Mouse (Mus musculus) stomach, embryonic 14.5 days (tissue): ENCODE measurements around the gene Mllt10. TPM values are rescaled to one million over a fixed set of nuclear protein-coding genes. Genes with fewer than 3 reads are reported as not detected.

Experiments used
- ATAC-seq: fragments of 200-750 bp; cut with Nextera tagmentation; 2 replicates; pipeline ENCODE4 v1.8.0; 2017; ENCODE audit warnings: low read depth, moderate TSS enrichment; ENCODE audit not compliant: insufficient number of reproducible peaks, insufficient read depth, low FRiP score
- H3K27ac ChIP-seq: fragments of 300-500 bp; sonication (generic); 2 replicates; pipeline ENCODE4 v1.5.1; 2014; ENCODE audit warnings: mild to moderate bottlenecking, low read length, moderate library complexity, mixed read lengths
- H3K27me3 ChIP-seq: fragments of 300-500 bp; sonication (generic); 2 replicates; pipeline ENCODE4 v1.6.1; 2014; ENCODE audit warnings: low read length, control low read depth, mixed read lengths; ENCODE audit not compliant: control insufficient read depth, insufficient read depth
- H3K36me3 ChIP-seq: fragments of 300-500 bp; sonication (generic); 2 replicates; pipeline ENCODE4 v1.6.1; 2014; ENCODE audit warnings: mild to moderate bottlenecking, control low read depth, low read length, moderate library complexity, mixed read lengths; ENCODE audit not compliant: control insufficient read depth, insufficient read depth
- H3K4me1 ChIP-seq: fragments of 300-500 bp; sonication (generic); 2 replicates; pipeline ENCODE4 v1.6.1; 2014; ENCODE audit warnings: low read length, control low read depth, mixed read lengths; ENCODE audit not compliant: control insufficient read depth, insufficient read depth
- H3K4me2 ChIP-seq: fragments of 300-500 bp; sonication (generic); replicated peaks from 2 replicates; pipeline ENCODE4 v1.6.1; 2014; ENCODE audit warnings: low read depth, low read length, control low read depth
- H3K4me3 ChIP-seq: fragments of 300-500 bp; sonication (generic); 2 replicates; pipeline ENCODE4 v1.5.1; 2014; ENCODE audit warnings: low read depth, low read length, control low read depth
- H3K9ac ChIP-seq: fragments of 300-500 bp; sonication (generic); replicated peaks from 2 replicates; pipeline ENCODE4 v1.6.1; 2014; ENCODE audit warnings: low read depth, mild to moderate bottlenecking, control low read depth, low read length, moderate library complexity, mixed read lengths
- H3K9me3 ChIP-seq: fragments of 300-500 bp; sonication (generic); 2 replicates; pipeline ENCODE4 v1.6.1; 2016; ENCODE audit warnings: low read depth, low read length, control low read depth; ENCODE audit not compliant: control insufficient read depth
- WGBS: fragments of 180-500 bp; shearing (Covaris S2); extraction: QIAGEN DNeasy Blood & Tissue Kit; methylation state at CpG from one replicate; pipeline ENCODE4 v1.1.7; 2014; 5-methylcytosine and 5-hydroxymethylcytosine counted together
- polyA plus RNA-seq: library from polyadenylated mRNA; unstranded; fragments of >200 nt; fragmentation: Nextera tagmentation; extraction: Ambion mirVana; gene quantifications from 2 replicates; pipeline ENCODE4 v1.2.1, GENCODE M21; 2014

Mllt10 gene
- polyA plus RNA-seq, 1 experiment from 2014 or later: 56.9 TPM

- H3K4me1 ChIP-seq: no peaks in the 10 kb centered on the region
- no peak overlapping the region for H3K4me2 ChIP-seq
- 88% methylated on average over 4 of the region's 4 CpGs for WGBS
- H3K36me3 ChIP-seq: peaks cover 71% of the 10 kb centered on the region
- no peaks in the 10 kb centered on the region for H3K27me3 ChIP-seq
- H3K9ac ChIP-seq: no peak overlapping the region
- H3K4me3 ChIP-seq: no peak overlapping the region
- no peak for ATAC-seq
- H3K27ac ChIP-seq: no peak overlapping the region
- no peaks in the 10 kb centered on the region for H3K9me3 ChIP-seq
Measured at GRCm38 (mm10) chr2:18209948-18210347, 154.9 kb downstream of the Mllt10 start.

GRCm38 (mm10) chr2:18214031-18214430 lies 159.0 kb downstream of the Mllt10 start:
- H3K27ac ChIP-seq: no peak overlapping the region
- no peaks in the 10 kb centered on the region for H3K9me3 ChIP-seq
- H3K4me3 ChIP-seq: no peak overlapping the region
- no peaks in the 10 kb centered on the region for H3K4me1 ChIP-seq
- ATAC-seq: no peak
- 87% methylated on average over 2 of the region's 2 CpGs for WGBS
- no peaks in the 10 kb centered on the region for H3K27me3 ChIP-seq
- no peak overlapping the region for H3K4me2 ChIP-seq
- no peak overlapping the region for H3K9ac ChIP-seq
- peaks cover 66% of the 10 kb centered on the region for H3K36me3 ChIP-seq

- H3K27me3 ChIP-seq: no peaks in the 10 kb centered on the region
- H3K9ac ChIP-seq: no peak overlapping the region
- peaks cover 51% of the 10 kb centered on the region for H3K36me3 ChIP-seq
- H3K4me2 ChIP-seq: no peak overlapping the region
- H3K27ac ChIP-seq: no peak overlapping the region
- ATAC-seq: no peak
- H3K4me1 ChIP-seq: no peaks in the 10 kb centered on the region
- H3K4me3 ChIP-seq: no peak overlapping the region
- no peaks in the 10 kb centered on the region for H3K9me3 ChIP-seq
- WGBS: 64% methylated on average over 3 of the region's 3 CpGs
Measured at GRCm38 (mm10) chr2:18217867-18218266, 162.8 kb downstream of the Mllt10 start.

- Histone ChIP-seq H3K4me3 (no peak overlapping the region), H3K36me3 (peaks cover 45% of the 10 kb centered on the region), H3K4me1 (no peaks in the 10 kb centered on the region), H3K4me2 (no peak overlapping the region), H3K9me3 (no peaks in the 10 kb centered on the region), H3K9ac (no peak overlapping the region), H3K27ac (no peak overlapping the region), H3K27me3 (no peaks in the 10 kb centered on the region)
- ATAC-seq: no peak
- 78% methylated on average over 5 of the region's 5 CpGs for WGBS
Measured at GRCm38 (mm10) chr2:18218500-18218899, 163.5 kb downstream of the Mllt10 start.

- H3K27me3 ChIP-seq: no peaks in the 10 kb centered on the region
- no peak overlapping the region for H3K4me3 ChIP-seq
- no peak for ATAC-seq
- no peak overlapping the region for H3K27ac ChIP-seq
- no peaks in the 10 kb centered on the region for H3K9me3 ChIP-seq
- H3K4me1 ChIP-seq: no peaks in the 10 kb centered on the region
- H3K4me2 ChIP-seq: no peak overlapping the region
- no peak overlapping the region for H3K9ac ChIP-seq
- 76% methylated on average over 8 of the region's 8 CpGs for whole genome bisulfite sequencing
- peaks cover 40% of the 10 kb centered on the region for H3K36me3 ChIP-seq
Measured at GRCm38 (mm10) chr2:18219136-18219535, 164.1 kb downstream of the Mllt10 start.

GRCm38 (mm10) chr2:18219569-18219968 lies 164.5 kb downstream of the Mllt10 start:
- Histone ChIP-seq H3K4me3 (no peak overlapping the region), H3K27ac (no peak overlapping the region), H3K4me2 (no peak overlapping the region), H3K27me3 (no peaks in the 10 kb centered on the region), H3K9me3 (no peaks in the 10 kb centered on the region), H3K9ac (no peak overlapping the region), H3K36me3 (peaks cover 36% of the 10 kb centered on the region), H3K4me1 (no peaks in the 10 kb centered on the region)
- no peak for ATAC-seq
- WGBS: 83% methylated on average over 13 of the region's 13 CpGs

- WGBS: 46% methylated on average over 8 of the region's 8 CpGs
- no peak overlapping the region for H3K4me2 ChIP-seq
- H3K9ac ChIP-seq: no peak overlapping the region
- ATAC-seq: no peak
- H3K27me3 ChIP-seq: no peaks in the 10 kb centered on the region
- H3K9me3 ChIP-seq: no peaks in the 10 kb centered on the region
- H3K4me1 ChIP-seq: 0 out of 2 replicates have a peak, but pooled peaks cover 2% of the 10 kb centered on the region
- H3K27ac ChIP-seq: no peak overlapping the region
- no peak overlapping the region for H3K4me3 ChIP-seq
- peaks cover 3% of the 10 kb centered on the region; the same call in 1 of the 2 replicates for H3K36me3 ChIP-seq
Measured at GRCm38 (mm10) chr2:18228486-18229062, 173.5 kb downstream of the Mllt10 start.

GRCm38 (mm10) chr2:18229279-18229678 lies 174.2 kb downstream of the Mllt10 start:
- H3K27ac ChIP-seq: no peak overlapping the region
- ATAC-seq: no peak
- no peak overlapping the region for H3K4me3 ChIP-seq
- no peaks in the 10 kb centered on the region for H3K27me3 ChIP-seq
- H3K4me2 ChIP-seq: no peak overlapping the region
- no peak overlapping the region for H3K9ac ChIP-seq
- H3K36me3 ChIP-seq: peaks cover 3% of the 10 kb centered on the region; the same call in 1 of the 2 replicates
- H3K9me3 ChIP-seq: no peaks in the 10 kb centered on the region
- 0 out of 2 replicates have a peak, but pooled peaks cover 2% of the 10 kb centered on the region for H3K4me1 ChIP-seq
- 17% methylated on average over 2 of the region's 2 CpGs for WGBS

- no peak overlapping the region for H3K4me2 ChIP-seq
- 37% methylated on average over 4 of the region's 4 CpGs for WGBS
- no peaks in the 10 kb centered on the region for H3K9me3 ChIP-seq
- H3K27me3 ChIP-seq: no peaks in the 10 kb centered on the region
- no peak overlapping the region for H3K4me3 ChIP-seq
- H3K9ac ChIP-seq: no peak overlapping the region
- no peak overlapping the region for H3K27ac ChIP-seq
- peaks cover 3% of the 10 kb centered on the region; the same call in 1 of the 2 replicates for H3K36me3 ChIP-seq
- ATAC-seq: no peak
- H3K4me1 ChIP-seq: 0 out of 2 replicates have a peak, but pooled peaks cover 2% of the 10 kb centered on the region
Measured at GRCm38 (mm10) chr2:18231143-18231542, 176.1 kb downstream of the Mllt10 start.
